Mouse (Mus musculus): ENCODE results near the gene Zfp30.

The Zfp30 gene

DNA sequence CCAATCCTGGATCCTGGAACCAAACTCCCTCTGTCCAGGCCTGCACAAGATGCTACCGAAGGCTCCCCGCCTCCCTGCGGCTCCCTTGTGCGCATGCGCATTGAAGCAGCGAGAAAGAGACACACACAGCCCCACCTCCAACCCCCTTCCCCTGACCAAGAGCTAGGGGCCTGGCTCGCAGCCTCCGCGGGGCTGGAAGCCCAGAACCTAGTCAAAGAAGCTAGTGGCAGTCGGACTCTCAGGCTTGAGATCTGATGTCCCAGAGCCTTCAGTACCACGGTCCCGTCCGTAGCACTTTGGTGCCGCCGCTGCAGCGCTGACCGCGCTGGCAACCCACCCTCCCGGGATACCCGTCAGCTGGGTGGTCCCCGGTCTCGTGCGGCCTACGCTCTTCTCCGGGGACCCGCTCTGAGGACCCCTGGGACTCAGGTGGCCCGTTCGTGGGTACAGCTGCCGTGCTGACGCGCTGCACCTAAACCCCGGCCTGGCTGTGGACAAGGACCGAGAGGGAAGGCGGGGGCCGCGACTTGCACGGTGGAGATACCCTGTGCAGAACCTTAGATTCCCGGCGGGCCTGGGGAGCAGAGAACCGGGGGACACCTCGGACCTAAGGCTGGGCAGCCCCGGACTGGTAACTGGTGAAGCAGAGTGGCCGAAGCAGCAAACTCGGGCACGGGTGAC lies at the start of gene Zfp30:
Gene Zfp30 (plus strand): TSS at position 128 of the 681 bp plus-strand sequence.
- peak; percentile 82 for DNase-seq (ENCODE audit: low read depth, low spot score)

DNA sequence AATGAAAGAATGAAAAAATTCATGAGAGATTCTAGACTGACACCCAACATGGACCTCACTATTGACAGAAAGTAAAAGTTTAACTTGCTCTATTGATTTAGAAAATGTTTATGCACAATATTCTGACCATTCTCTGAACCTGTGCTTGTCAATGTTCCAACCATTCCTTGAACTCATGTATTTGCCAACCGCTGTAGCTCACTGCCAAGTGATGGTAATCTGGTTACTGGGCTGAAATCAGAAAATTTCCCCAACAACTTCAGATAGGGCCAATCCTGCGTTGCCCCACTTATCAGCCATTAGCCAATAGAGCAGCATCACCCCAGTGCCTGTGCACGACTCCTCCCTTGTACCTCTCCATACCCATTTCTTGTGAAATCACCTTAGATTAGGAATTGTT lies 41.5 kb upstream of the Zfp30 start:
- no peak for DNase-seq (ENCODE audit: low read depth, low spot score)

DNA sequence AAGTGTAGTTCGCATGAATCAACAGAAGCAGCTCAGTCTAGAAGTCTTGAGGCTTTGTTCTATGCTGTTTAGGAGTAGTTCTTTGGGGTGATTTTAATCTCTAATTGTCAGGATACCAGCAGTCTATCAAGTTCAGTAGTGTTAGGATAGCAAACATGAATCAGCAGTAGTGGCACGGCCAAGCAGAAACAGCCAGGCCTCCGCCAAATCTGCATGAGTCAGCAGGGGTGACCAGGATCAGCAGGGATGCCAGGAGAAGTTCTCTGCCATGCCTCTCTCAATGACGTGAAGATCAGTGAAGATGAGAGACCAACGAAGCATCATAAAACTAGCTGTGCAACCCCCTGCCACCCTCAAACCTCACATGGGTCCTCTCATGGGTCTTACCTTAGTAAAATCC lies 23.3 kb upstream of the Zfp30 start:
- no peak for DNase-seq (ENCODE audit: low read depth, low spot score)

DNA sequence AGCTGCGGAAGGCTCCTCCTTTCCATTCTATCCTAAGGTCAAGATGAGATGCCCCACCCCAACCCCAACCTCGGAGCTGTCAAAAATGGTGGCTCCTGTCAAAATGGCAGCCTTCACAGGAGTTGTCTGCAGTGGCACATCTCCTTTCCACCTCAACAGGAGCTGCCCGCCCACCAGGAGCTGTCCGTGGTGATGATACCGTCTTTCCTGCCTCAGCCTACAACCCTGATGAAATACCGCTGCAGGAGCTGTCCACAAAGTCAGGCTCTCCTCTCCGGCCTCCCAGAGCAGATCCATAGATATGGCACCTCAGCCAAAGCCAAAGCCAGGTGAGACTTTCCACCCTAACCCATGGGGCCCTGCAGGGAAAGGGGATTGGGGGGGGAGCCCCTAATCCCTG lies 19.1 kb upstream of the Zfp30 start:
- no peak for DNase-seq (ENCODE audit: low read depth, low spot score)

DNA sequence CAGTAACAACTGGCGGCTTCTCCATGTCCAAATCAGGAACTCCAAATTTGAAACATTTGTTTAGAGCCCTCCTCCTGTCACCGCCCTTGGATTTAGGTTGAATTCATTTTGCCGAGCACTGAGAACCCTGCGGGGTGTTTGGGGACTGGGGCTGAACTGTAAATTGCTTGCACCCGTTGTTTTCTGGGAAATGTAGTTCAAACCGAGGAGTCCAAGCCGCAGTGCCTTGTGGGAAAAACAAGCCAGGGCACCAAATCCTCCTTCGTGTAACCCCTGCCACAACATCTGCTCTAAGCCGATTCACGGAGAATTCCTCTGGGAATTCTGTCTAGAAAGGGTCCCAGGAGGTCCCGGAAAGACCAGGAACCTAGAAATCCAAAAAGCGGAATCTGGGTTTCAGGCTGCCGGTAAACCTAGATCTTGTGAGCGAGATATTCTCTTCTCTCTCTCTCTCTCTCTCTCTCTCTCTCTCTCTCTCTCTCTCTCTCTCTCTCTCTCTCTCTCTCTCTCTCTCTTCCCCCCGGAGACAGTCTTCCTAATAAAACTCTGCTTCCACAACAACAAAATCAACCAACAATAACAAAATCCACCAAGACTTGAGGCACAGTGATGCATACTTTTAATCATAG lies 16.6 kb upstream of the Zfp30 start:
- peak; percentile 85 for DNase-seq (ENCODE audit: low read depth, low spot score)

DNA sequence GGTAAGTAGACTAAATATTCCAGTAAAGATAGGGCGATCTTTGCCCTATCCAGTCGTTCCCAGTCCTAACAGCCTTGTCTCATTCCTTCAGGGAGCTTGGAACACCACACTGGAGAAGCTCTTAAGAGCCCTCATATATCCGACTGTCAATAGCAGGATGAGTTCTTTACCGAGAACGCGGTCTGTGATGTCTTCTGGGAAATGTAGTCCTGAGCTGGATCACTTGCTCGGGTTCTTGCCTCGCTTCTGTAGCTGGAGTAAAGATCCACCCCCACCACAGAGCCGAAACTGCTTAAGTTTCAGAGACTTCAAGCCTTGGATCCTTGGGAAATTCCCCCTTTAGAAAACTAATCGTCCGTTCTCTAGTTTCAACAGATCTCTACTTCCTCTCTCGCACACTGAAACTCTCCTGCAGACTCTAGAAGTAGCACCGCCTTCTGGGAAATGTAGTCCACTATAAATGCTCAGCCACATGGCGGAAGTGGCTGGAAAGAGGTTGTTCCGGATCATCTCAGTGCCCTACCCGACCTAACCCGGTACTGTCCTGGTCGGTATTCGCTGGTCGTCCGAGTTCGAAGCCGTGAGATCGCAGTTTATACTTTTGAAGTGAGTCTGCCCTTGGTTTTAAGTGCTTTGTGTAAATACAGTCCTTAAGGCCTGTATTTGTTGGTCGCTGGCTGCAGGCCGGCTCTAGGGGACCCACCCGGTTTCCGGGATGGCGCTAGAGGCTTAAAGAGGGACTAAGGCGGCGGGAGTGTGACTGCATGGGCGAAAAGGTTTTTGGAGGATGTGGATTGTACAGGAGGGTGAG lies 15.5 kb upstream of the Zfp30 start, which contains the start of gene Zfp84:
Gene Zfp84 (plus strand): TSS at position 463 of the 811 bp plus-strand sequence.
- peak; percentile 93 for DNase-seq (ENCODE audit: low read depth, low spot score)

DNA sequence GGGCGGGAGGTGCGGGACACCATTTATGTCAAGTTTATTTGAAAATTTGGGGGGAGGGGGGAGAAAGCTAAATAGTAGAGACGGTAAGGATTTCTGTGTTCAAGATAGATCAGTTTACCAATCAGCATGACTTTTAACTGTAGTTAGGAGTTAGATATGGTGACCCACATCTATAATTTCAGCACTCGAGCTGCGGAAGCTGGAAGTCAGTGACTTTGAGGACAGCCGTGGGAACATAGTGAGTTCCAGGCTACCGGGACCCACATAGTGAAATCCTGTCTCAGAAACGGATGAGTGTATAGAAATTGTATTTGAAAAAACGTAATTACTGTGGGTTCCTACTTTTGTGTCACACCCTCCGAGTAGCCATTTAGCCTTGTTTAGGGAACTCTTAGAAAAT lies 14.8 kb upstream of the Zfp30 start:
- no peak for DNase-seq (ENCODE audit: low read depth, low spot score)

DNA sequence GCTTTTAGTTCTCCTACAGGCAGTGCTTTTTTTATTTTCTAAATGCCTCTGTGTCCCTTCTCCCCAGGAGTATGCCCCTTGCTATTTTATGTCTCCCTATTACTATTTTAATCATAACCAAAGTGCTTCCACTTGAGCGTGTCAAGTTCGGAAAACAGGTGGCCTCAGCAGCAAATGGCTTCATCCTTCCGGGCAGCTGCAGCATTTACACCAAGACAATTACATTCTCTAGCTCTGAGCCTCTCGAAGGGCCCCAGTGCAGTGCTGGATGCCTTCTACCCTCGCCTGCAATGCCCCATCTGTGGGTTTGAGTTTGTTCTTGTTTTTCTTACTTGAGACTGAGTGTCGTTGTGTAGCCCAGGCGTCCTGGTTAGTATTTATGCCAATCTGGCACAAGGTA lies 10.3 kb upstream of the Zfp30 start:
- no peak for DNase-seq (ENCODE audit: low read depth, low spot score)

DNA sequence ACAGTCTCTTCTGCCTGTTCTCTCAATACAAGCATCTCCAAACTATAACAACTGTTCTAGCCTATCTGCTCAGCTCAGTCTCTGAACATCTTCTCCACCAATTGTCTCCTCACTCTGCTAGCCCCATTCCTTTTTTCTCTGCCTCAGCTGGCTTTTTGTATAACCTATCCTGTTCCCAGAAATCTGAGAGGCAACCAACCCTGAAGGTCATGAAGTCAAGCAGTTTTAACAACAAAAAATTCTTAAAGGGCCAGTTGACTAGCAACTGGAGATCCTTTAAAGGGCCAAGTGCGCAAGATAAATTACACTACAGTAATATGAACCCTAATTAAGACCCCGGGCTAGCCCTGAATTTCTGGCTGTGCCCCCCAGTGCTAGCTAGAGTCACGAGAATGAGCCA lies 9.4 kb upstream of the Zfp30 start:
- no peak for DNase-seq (ENCODE audit: low read depth, low spot score)

DNA sequence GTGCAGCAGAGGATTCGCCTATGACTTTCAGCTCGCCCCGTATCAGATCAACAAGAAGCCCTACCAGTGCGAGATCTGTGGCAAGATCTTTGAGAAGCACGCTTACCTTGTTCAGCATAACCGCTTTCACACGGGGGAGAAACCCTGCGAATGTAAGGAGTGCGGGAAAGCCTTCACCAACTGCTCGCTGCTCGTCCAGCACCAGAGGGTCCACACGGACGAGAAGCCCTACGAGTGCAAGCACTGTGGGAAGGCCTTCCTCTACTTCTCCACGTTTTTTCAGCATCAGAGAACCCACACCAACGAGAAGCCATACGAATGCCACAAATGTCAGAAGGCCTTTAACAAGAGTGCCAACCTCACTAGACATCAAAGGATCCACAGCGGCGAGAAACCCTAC lies 7.2 kb upstream of the Zfp30 start:
- DNase-seq (ENCODE audit: low read depth, low spot score) = no peak

DNA sequence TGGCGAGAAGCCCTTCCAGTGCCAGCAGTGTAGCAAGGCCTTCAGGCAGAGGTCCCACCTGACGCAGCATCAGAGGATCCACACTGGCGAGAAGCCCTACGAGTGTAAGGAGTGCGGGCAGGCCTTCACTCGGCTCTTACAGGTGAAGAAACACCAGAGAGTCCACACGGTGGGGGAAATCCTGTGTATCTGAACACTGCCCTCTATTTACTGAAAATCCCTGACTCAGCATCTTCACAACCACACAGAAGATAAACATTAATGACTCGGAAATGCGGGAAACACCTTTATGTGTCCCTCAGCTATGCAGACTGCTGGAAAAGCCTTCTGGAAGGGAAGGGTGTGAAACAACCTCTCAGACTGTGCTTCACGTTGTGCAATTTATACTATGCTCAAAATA lies 6.4 kb upstream of the Zfp30 start:
- DNase-seq (ENCODE audit: low read depth, low spot score) = no peak

DNA sequence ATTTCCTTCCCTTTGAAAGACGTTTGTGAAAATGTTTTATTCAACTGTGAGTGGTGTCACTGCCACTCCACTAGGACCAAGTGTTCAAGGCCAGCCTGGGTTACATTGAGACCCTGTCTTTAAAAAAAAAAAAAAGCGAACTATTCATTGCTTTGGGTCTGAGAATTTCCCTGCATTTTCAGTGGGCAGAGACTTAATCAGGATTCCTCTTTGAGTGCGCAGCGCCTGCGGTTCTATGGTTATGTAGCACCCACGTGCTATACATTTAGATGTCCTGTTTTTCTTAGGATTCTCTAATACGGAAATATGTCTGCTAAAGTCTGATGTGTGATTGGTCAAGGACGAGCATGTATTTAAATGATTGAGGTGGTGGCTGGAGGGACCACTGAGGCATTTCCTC lies 1.2 kb downstream of the Zfp30 start:
- no peak for DNase-seq (ENCODE audit: low read depth, low spot score)

DNA sequence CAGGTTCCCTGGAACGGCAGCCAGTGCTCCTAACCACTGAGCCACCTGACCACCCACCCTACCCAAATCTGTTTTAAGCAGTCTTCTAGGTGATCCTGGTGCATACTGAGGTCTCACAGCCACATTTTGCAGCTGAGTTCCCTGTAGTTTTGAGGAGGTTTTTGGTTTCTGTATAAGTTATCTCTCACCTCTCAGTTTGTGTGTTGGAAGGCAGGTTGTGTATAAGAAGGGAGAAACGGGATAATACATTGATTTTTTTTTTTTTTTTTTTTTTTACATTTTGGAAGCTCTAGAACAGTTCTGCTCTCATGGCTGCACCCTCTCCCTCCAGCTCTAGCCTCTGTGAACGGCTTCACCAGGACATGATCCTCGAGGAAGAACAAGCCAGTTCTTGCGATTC lies 2.1 kb downstream of the Zfp30 start:
- DNase-seq (ENCODE audit: low read depth, low spot score) = no peak

DNA sequence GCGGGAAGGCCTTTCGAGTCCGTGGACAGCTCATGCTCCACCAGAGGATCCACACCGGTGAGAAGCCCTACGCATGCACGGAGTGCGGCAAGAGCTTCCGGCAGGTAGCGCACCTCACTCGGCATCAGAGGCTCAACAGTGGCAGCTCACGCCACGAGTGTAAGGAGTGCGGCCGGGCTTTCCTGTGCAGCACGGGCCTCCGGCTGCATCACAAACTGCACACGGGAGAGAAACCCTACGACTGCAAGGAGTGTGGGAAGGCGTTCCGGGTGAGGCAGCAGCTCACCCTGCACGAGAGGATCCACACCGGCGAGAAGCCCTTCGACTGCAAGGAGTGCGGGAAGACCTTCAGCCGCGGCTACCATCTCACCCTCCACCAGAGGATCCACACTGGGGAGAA lies 9.1 kb downstream of the Zfp30 start:
- DNase-seq (ENCODE audit: low read depth, low spot score) = peak; percentile 10

DNA sequence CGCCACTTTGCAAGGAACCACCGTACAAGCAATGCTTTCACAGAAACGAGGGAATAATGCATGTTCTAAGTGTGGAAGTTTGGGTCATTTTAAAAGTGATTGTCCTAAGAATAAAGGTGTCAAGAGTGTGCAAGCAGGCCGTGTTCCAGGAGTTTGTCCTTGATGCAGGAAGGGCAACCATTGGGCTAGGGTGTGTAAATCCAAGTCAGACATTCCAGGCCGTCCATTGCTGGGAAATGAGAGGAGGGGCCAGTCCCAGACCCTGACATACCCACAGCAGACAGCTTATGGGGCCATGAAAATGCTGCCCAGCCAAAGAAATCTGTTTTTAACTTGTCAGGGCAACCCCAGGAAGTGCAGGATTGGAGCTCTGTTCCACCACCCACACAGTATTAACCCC lies 23.2 kb downstream of the Zfp30 start:
- DNase-seq (ENCODE audit: low read depth, low spot score) = no peak

DNA sequence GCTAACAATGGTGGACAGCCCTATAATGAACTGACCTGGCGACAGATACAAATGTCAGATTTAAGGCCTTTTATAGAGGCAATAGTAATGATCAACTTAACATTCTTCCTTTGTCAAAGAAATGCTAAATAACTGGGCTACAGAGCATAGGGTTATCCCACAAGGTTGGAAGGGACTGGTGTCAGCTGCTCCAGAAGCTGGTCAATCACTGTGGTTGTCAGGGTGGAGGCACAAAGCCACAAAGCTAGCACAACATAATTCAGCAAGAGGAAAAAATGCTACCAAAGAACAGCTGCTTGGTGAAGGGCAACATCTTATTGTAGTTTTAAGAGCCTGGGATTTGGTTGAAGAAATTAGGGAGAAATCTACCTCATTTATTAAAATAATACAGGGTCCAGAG lies 28.4 kb downstream of the Zfp30 start:
- no peak for DNase-seq (ENCODE audit: low read depth, low spot score)

DNA sequence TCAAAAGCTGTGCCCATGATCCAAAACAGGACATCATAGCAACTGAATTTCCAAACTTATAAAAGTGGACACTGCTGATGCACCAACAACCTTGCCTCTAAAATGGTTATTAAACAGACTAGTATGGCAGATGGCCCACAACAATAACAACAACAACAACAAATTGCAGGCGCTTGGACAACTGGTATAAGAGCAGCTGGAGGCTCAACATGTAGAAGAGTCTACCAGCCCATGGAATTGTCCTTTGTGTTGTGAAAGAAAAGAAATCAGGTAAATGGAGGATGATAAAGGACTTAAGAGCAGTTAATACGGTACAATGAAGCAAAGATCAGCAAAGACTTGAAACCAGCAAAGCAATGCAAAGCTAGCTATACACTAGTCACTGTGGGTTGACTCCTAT lies 30.6 kb downstream of the Zfp30 start:
- DNase-seq (ENCODE audit: low read depth, low spot score) = no peak

DNA sequence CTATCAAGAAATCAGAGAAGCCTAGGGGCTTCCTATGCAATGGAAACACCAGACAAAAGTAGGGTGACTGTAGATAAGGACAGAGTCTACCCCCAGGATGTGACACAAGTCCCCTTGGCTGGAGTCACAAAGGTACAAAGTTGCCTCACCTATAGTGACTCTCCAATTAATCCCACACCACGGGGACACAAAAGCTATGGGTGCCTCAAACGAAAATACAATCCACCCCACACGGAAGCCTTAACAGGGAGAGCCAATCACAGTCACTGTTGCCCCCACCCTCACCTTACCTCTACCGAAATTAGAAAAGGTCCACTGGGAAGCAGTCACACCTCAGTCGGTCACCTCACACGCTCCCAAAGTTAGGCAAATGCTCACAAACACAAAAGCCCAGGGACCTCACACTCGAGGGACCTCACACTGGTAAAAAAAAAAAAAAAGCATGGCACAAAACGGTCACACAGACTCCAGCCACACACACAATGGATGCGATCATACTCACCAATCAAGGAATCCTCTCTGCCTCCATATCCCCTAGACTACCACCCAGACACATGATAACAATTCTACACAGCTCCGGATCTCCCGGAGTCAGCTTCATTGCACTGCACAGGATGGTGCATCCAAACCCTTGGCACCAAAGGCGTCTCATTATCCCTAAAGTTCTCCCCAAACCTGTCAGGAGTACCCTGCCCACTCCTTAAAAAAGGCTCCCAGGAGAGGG lies 31.4 kb downstream of the Zfp30 start:
- DNase-seq (ENCODE audit: low read depth, low spot score) = no peak

DNA sequence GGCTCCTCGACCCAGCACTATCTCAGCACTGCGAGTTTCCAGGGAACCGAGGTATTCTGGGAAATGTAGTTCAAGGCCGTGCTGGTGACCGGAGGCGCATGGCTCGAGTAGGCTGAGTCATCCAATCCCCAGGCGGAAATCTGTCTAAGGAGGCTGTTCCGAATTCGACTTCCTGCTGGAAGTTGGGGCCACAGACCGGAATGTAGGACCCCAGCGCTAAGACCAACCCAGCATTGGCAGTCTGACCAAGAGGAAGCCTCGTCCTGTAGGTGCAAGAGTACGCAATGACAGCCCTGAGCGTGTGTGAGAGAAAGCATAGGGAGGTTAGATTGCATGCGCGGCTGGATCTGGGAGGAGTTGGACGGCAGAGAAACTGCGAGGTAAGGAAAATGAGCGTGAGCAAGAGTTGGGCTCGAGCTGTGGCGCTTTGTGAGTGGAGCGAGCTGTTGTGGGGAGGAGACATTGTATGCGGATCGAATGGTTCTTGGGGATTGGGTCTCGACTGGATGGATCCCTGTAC lies 32.2 kb downstream of the Zfp30 start, which contains the start of gene Zfp790:
Gene Zfp790 (plus strand): TSS at position 205 of the 520 bp plus-strand sequence.
- DNase-seq (ENCODE audit: low read depth, low spot score) = peak; percentile 92

DNA sequence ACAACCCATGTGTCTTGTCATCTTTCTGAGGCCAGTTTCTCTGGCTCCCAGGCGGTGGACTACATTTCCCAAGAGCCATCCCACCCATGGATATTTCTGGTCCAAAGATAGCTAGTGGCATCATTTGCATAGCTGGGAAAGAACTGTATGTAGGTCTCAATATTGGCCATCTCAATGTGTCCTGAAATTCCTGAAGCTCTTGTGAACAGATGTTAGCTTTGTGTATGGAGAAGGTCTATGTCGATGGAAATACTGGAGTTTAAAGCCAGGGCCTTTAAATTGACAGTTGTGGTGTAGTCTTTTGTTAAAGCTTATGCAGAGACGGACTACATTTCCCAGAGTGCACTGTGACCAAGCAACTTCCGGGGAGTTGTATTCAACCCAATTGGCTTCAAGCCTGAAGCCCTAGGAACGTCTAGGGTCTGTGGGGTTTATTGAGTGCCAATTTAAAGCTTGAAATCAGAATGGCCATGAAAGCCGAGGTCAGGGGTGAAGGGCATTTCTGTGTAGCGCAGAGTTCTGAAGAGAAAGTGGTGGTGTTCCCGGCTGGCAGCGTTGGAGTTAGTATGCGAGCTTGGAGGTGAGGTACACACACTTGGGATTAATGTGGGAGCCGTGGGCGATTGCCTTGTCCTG lies 34.9 kb downstream of the Zfp30 start:
- DNase-seq (ENCODE audit: low read depth, low spot score) = peak; percentile 87

DNA sequence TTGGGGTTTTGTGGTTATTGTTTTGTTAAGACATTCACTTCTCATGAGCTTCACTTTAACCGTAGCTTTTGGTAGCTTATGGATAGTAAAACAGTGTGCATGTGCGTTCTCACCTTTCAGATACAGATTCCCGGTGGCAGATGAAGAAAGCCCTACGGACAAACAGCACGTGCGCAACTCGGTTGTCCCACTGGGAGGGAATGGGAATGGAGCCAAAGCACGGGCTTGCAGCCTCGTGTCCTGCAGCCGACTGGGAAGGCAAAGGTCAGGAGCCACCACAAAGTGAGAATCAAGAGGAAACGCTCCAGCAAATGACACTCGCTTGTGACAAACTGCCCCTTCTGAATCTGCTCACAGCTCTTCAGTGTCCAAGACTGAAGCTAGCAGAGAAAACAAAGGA lies 44.2 kb downstream of the Zfp30 start:
- DNase-seq (ENCODE audit: low read depth, low spot score) = no peak
